Mouse (Mus musculus) liver, adult 2 months (tissue): ENCODE data around the gene Erich6.

ENCODE experiments used
- CTCF ChIP-seq: fragments of 200-500 bp; IDR thresholded peaks from 2 replicates; pipeline ENCODE4 v1.5.1; 2011; ENCODE audit warnings: low read depth, low read length, control low read depth
- POLR2A ChIP-seq: fragments of 200-500 bp; IDR thresholded peaks from 2 replicates; pipeline ENCODE4 v1.6.1; 2011; ENCODE audit warnings: low read length, control low read depth; ENCODE audit not compliant: insufficient read depth; ENCODE audit errors: extremely low read depth

DNA sequence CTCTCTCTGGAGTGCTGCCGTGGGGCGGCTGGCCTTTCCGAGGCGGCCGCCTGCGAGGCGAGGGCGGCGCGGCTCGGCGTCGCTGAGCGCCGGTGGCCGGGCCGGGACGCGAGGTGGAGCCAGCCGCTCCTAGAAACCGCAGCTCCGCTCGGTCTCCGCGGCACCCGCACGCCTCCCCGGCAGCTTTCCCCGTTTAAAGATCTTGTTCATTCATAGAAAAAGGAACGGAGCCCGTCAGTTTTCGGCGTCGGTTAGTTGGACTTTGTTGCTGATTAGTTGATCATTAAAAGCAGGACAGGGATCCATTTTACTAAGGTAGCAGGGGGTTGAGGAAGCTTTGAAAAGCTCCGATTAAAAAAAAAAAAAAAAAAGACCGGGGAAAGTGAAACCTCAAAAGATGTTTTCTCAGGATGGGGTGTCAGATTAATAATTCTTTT, 59.9 kb downstream of the Erich6 start:
- TF ChIP-seq CTCF (no peak), POLR2A (no peak)
